Mouse (Mus musculus): ENCODE data around the gene Adamts4.

DNA sequence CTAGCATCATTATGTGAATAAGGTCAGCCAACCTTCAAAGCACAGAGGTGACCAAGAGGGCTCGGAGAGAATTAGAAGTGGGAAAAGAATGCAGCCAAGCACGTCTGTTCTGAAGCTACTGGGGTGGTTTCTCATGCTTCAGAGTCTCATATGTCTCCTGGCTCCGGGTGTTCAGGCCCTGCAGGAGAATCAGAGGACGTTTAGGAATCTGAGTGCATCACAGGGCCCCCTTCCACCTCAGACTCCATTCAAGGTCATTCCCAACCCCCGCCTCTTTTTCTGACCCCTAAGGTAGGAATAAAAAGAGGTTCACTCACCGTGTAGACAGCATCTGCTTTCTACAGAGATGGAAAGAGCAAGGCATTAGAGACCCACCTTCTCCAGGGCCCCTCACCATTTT, 20.5 kb upstream of the Adamts4 start:
- no peak for TF ChIP-seq CTCF (IDR thresholded peaks at IDR 0.05; ENCODE audit: insufficient read depth, low read depth, low read length)
- no peak for TF ChIP-seq POLR2A (IDR thresholded peaks at IDR 0.05; ENCODE audit: insufficient read depth, low read depth, low read length)
